Mouse (Mus musculus) neural tube, embryonic 13.5 days (tissue): ENCODE measurements around the gene Pacrg. TPM values are rescaled to one million over a fixed set of nuclear protein-coding genes. Genes with fewer than 3 reads are reported as not detected.

ENCODE experiments used
- ATAC-seq: fragments of 200-750 bp; cut with Nextera tagmentation; 2 replicates; pipeline ENCODE4 v1.8.0; 2017; ENCODE audit warnings: low read depth, mild to moderate bottlenecking, moderate TSS enrichment, moderate library complexity
- H3K27ac ChIP-seq: fragments of 300-500 bp; sonication (generic); replicated peaks from 2 replicates; pipeline ENCODE4 v1.5.1; 2015; ENCODE audit warnings: moderate library complexity, mild to moderate bottlenecking, inconsistent platforms
- H3K27me3 ChIP-seq: fragments of 300-500 bp; sonication (generic); 2 replicates; pipeline ENCODE4 v1.6.1; 2015; ENCODE audit warnings: mild to moderate bottlenecking, inconsistent platforms
- H3K36me3 ChIP-seq: fragments of 300-500 bp; sonication (generic); 2 replicates; pipeline ENCODE4 v1.6.1; 2015; ENCODE audit warnings: mild to moderate bottlenecking, inconsistent platforms
- H3K4me1 ChIP-seq: fragments of 300-500 bp; sonication (generic); replicated peaks from 2 replicates; pipeline ENCODE4 v1.6.1; 2015; ENCODE audit warnings: inconsistent platforms
- H3K4me2 ChIP-seq: fragments of 300-500 bp; sonication (generic); 2 replicates; pipeline ENCODE4 v1.6.1; 2015; ENCODE audit warnings: inconsistent platforms, mild to moderate bottlenecking, moderate library complexity
- H3K4me3 ChIP-seq: fragments of 300-500 bp; sonication (generic); 2 replicates; pipeline ENCODE4 v1.5.1; 2015; ENCODE audit warnings: mild to moderate bottlenecking, inconsistent platforms
- H3K9ac ChIP-seq: fragments of 300-500 bp; sonication (generic); 2 replicates; pipeline ENCODE4 v1.6.1; 2015; ENCODE audit warnings: moderate library complexity, mild to moderate bottlenecking, inconsistent platforms
- H3K9me3 ChIP-seq: fragments of 300-500 bp; sonication (generic); 2 replicates; pipeline ENCODE4 v1.6.1; 2016; ENCODE audit warnings: inconsistent platforms
- WGBS: fragments of 180-500 bp; shearing (Covaris S2); methylation state at CpG from one replicate; pipeline ENCODE4 v1.1.7; 2015; 5-methylcytosine and 5-hydroxymethylcytosine counted together
- polyA plus RNA-seq: library from polyadenylated mRNA; unstranded; fragments of >200 nt; fragmentation: Nextera tagmentation; extraction: Ambion mirVana; gene quantifications from 2 replicates; pipeline ENCODE4 v1.2.1, GENCODE M21; 2015

The Pacrg gene
- polyA plus RNA-seq, 1 experiment from 2014 or later = 14.2 TPM

GRCm38 (mm10) chr17:10529329-10529955, 310.7 kb downstream of the Pacrg start:
- ATAC-seq = no peak
- H3K4me1 ChIP-seq = peaks cover 23% of the 10 kb centered on the region
- no peaks in the 10 kb centered on the region for H3K9me3 ChIP-seq
- no peak overlapping the region for H3K27ac ChIP-seq
- no peaks in the 10 kb centered on the region for H3K27me3 ChIP-seq
- H3K9ac ChIP-seq = no peak overlapping the region
- no peaks in the 10 kb centered on the region for H3K36me3 ChIP-seq
- WGBS = 64% methylated on average over 3 of the region's 3 CpGs
- H3K4me3 ChIP-seq = no peak overlapping the region
- H3K4me2 ChIP-seq = no peak overlapping the region

- Histone ChIP-seq H3K27me3 (no peaks in the 10 kb centered on the region), H3K4me2 (no peak overlapping the region), H3K9me3 (no peaks in the 10 kb centered on the region), H3K4me3 (no peak overlapping the region), H3K4me1 (peaks cover 28% of the 10 kb centered on the region), H3K27ac (no peak overlapping the region), H3K36me3 (no peaks in the 10 kb centered on the region), H3K9ac (no peak overlapping the region)
- no peak for ATAC-seq
- WGBS = 88% methylated on average over 7 of the region's 7 CpGs
Observed at GRCm38 (mm10) chr17:10521282-10521681, 318.8 kb downstream of the Pacrg start.

- no peaks in the 10 kb centered on the region for H3K9me3 ChIP-seq
- peaks cover 44% of the 10 kb centered on the region for H3K4me1 ChIP-seq
- peak overlapping the region; percentile 11; the same call in 1 of the 2 replicates for H3K4me2 ChIP-seq
- H3K36me3 ChIP-seq = no peaks in the 10 kb centered on the region
- WGBS = 16% methylated on average over 11 of the region's 11 CpGs
- H3K27ac ChIP-seq = peak overlapping the region; percentile 47
- H3K4me3 ChIP-seq = no peak overlapping the region
- no peak for ATAC-seq
- 0 out of 2 replicates have a peak overlapping the region, but pooled peaks have one; percentile 13 for H3K9ac ChIP-seq
- no peaks in the 10 kb centered on the region for H3K27me3 ChIP-seq
Observed at GRCm38 (mm10) chr17:10519506-10520155, 320.5 kb downstream of the Pacrg start.

GRCm38 (mm10) chr17:10514812-10515211, 325.3 kb downstream of the Pacrg start:
- no peaks in the 10 kb centered on the region for H3K9me3 ChIP-seq
- H3K36me3 ChIP-seq = no peaks in the 10 kb centered on the region
- H3K9ac ChIP-seq = no peak overlapping the region
- peak overlapping the region; percentile 3; the same call in 1 of the 2 replicates for H3K27ac ChIP-seq
- H3K4me2 ChIP-seq = no peak overlapping the region
- WGBS = 42% methylated on average over 6 of the region's 6 CpGs
- ATAC-seq = peak; percentile 65
- H3K4me1 ChIP-seq = peaks cover 56% of the 10 kb centered on the region
- no peaks in the 10 kb centered on the region for H3K27me3 ChIP-seq
- no peak overlapping the region for H3K4me3 ChIP-seq

- no peak overlapping the region for H3K4me2 ChIP-seq
- 85% methylated on average over 10 of the region's 10 CpGs for WGBS
- no peaks in the 10 kb centered on the region for H3K27me3 ChIP-seq
- peaks cover 53% of the 10 kb centered on the region for H3K4me1 ChIP-seq
- H3K4me3 ChIP-seq = no peak overlapping the region
- ATAC-seq = no peak
- no peak overlapping the region for H3K27ac ChIP-seq
- no peaks in the 10 kb centered on the region for H3K36me3 ChIP-seq
- H3K9ac ChIP-seq = no peak overlapping the region
- no peaks in the 10 kb centered on the region for H3K9me3 ChIP-seq
Observed at GRCm38 (mm10) chr17:10510913-10511759, 329.0 kb downstream of the Pacrg start.

- no peak for ATAC-seq
- Histone ChIP-seq H3K4me1 (peaks cover 46% of the 10 kb centered on the region), H3K4me3 (no peak overlapping the region), H3K9ac (no peak overlapping the region), H3K36me3 (no peaks in the 10 kb centered on the region), H3K27me3 (no peaks in the 10 kb centered on the region), H3K9me3 (no peaks in the 10 kb centered on the region), H3K27ac (no peak overlapping the region), H3K4me2 (no peak overlapping the region)
- WGBS = 78% methylated on average over 5 of the region's 5 CpGs
Observed at GRCm38 (mm10) chr17:10510467-10510866, 329.6 kb downstream of the Pacrg start.

- H3K36me3 ChIP-seq = no peaks in the 10 kb centered on the region
- H3K27me3 ChIP-seq = no peaks in the 10 kb centered on the region
- ATAC-seq = peak; percentile 47; the same call in 1 of the 2 replicates
- H3K9me3 ChIP-seq = no peaks in the 10 kb centered on the region
- H3K4me2 ChIP-seq = no peak overlapping the region
- H3K27ac ChIP-seq = peak overlapping the region; percentile 81
- H3K4me3 ChIP-seq = no peak overlapping the region
- peaks cover 25% of the 10 kb centered on the region for H3K4me1 ChIP-seq
- 74% methylated on average over 2 of the region's 2 CpGs for WGBS
- H3K9ac ChIP-seq = no peak overlapping the region
Observed at GRCm38 (mm10) chr17:10508088-10508487, 332.0 kb downstream of the Pacrg start.

GRCm38 (mm10) chr17:10507466-10507865, 332.6 kb downstream of the Pacrg start:
- Histone ChIP-seq H3K4me2 (0 out of 2 replicates have a peak overlapping the region, but pooled peaks have one; percentile 9), H3K4me3 (no peak overlapping the region), H3K9ac (no peak overlapping the region), H3K4me1 (peaks cover 19% of the 10 kb centered on the region), H3K36me3 (no peaks in the 10 kb centered on the region), H3K27ac (peak overlapping the region; percentile 81), H3K9me3 (no peaks in the 10 kb centered on the region), H3K27me3 (no peaks in the 10 kb centered on the region)
- peak; percentile 95 for ATAC-seq
- 34% methylated on average over 10 of the region's 10 CpGs for WGBS

- H3K36me3 ChIP-seq = no peaks in the 10 kb centered on the region
- H3K27me3 ChIP-seq = no peaks in the 10 kb centered on the region
- H3K4me1 ChIP-seq = peaks cover 16% of the 10 kb centered on the region
- no peaks in the 10 kb centered on the region for H3K9me3 ChIP-seq
- no peak overlapping the region for H3K9ac ChIP-seq
- no peak overlapping the region for H3K4me2 ChIP-seq
- H3K27ac ChIP-seq = peak overlapping the region; percentile 81
- H3K4me3 ChIP-seq = no peak overlapping the region
- no peak for ATAC-seq
- WGBS = 62% methylated on average over 3 of the region's 3 CpGs
Observed at GRCm38 (mm10) chr17:10506896-10507295, 333.2 kb downstream of the Pacrg start.

GRCm38 (mm10) chr17:10501439-10501838, 338.7 kb downstream of the Pacrg start:
- H3K36me3 ChIP-seq = no peaks in the 10 kb centered on the region
- no peak overlapping the region for H3K9ac ChIP-seq
- ATAC-seq = no peak
- no peaks in the 10 kb centered on the region for H3K9me3 ChIP-seq
- no peak overlapping the region for H3K27ac ChIP-seq
- peaks cover 15% of the 10 kb centered on the region for H3K4me1 ChIP-seq
- H3K27me3 ChIP-seq = no peaks in the 10 kb centered on the region
- WGBS = 89% methylated on average over 2 of the region's 2 CpGs
- no peak overlapping the region for H3K4me2 ChIP-seq
- H3K4me3 ChIP-seq = no peak overlapping the region

GRCm38 (mm10) chr17:10500795-10501432, 339.2 kb downstream of the Pacrg start:
- no peak overlapping the region for H3K27ac ChIP-seq
- H3K9ac ChIP-seq = no peak overlapping the region
- H3K9me3 ChIP-seq = no peaks in the 10 kb centered on the region
- no peak overlapping the region for H3K4me2 ChIP-seq
- H3K4me3 ChIP-seq = no peak overlapping the region
- 37% methylated on average over 12 of the region's 12 CpGs for WGBS
- no peaks in the 10 kb centered on the region for H3K36me3 ChIP-seq
- ATAC-seq = no peak
- H3K4me1 ChIP-seq = peaks cover 15% of the 10 kb centered on the region
- H3K27me3 ChIP-seq = no peaks in the 10 kb centered on the region
